Mouse (Mus musculus): ENCODE results near the gene Lad1. TPM values are rescaled to one million over a fixed set of nuclear protein-coding genes. Genes with fewer than 3 reads are reported as not detected.
A peak's percentile ranks its signal among the peaks of the same experiment; 100 is the strongest.

Gene Lad1
- polyA plus RNA-seq, 1 experiment from 2014 or later, result 128 TPM

GRCm38 (mm10) chr1:135812618-135813017 is 5.8 kb upstream of the Lad1 start:
- no peak overlapping the region for H3K4me3 ChIP-seq (ENCODE audit: low read depth, low read length)
- WGBS, result 18% methylated on average over 2 of the region's 2 CpGs
- peak overlapping the region; percentile 17; the same call in 1 of the 2 replicates for H3K4me2 ChIP-seq (replicated peaks; ENCODE audit: low read depth)
- no peaks in the 10 kb centered on the region for H3K36me3 ChIP-seq (ENCODE audit: control insufficient read depth, insufficient read depth, low read length)
- no peaks in the 10 kb centered on the region for H3K27me3 ChIP-seq (ENCODE audit: control insufficient read depth, insufficient read depth, low read length)
- H3K4me1 ChIP-seq (replicated peaks; ENCODE audit: control insufficient read depth, insufficient read depth), result peaks cover 7% of the 10 kb centered on the region; the same call in 1 of the 2 replicates
- H3K9ac ChIP-seq (ENCODE audit: low read length), result no peak overlapping the region
- no peak for TF ChIP-seq CTCF (IDR thresholded peaks at IDR 0.05; ENCODE audit: low read depth)
- no peak for TF ChIP-seq EP300 (optimal IDR thresholded peaks at IDR 0.05)
- H3K9me3 ChIP-seq (ENCODE audit: control insufficient read depth, low read length), result no peaks in the 10 kb centered on the region
- DNase-seq (ENCODE audit: low spot score), result peak; percentile 78
- H3K27ac ChIP-seq (replicated peaks), result peak overlapping the region; percentile 93
- ATAC-seq (ENCODE audit: low FRiP score, low TSS enrichment), result peak; percentile 82

- Histone ChIP-seq H3K36me3 (ENCODE audit: control insufficient read depth, insufficient read depth, low read length) (no peaks in the 10 kb centered on the region), H3K4me2 (replicated peaks; ENCODE audit: low read depth) (peak overlapping the region; percentile 17; the same call in 1 of the 2 replicates), H3K4me1 (replicated peaks; ENCODE audit: control insufficient read depth, insufficient read depth) (peaks cover 7% of the 10 kb centered on the region; the same call in 1 of the 2 replicates), H3K27ac (replicated peaks) (peak overlapping the region; percentile 93), H3K4me3 (ENCODE audit: low read depth, low read length) (no peak overlapping the region), H3K27me3 (ENCODE audit: control insufficient read depth, insufficient read depth, low read length) (peaks cover 4% of the 10 kb centered on the region; the same call in 1 of the 2 replicates), H3K9ac (ENCODE audit: low read length) (no peak overlapping the region), H3K9me3 (ENCODE audit: control insufficient read depth, low read length) (no peaks in the 10 kb centered on the region)
- DNase-seq (ENCODE audit: low spot score) (peak; percentile 56), ATAC-seq (ENCODE audit: low FRiP score, low TSS enrichment) (peak; percentile 31)
- 47% methylated on average over 4 of the region's 4 CpGs for WGBS
- TF ChIP-seq CTCF (IDR thresholded peaks at IDR 0.05; ENCODE audit: low read depth) (no peak), EP300 (optimal IDR thresholded peaks at IDR 0.05) (no peak)
These were observed 5.3 kb upstream of the Lad1 start for GRCm38 (mm10) chr1:135813071-135813470.

GRCm38 (mm10) chr1:135813687-135814395 is 4.6 kb upstream of the Lad1 start:
- no peak overlapping the region for H3K9ac ChIP-seq (ENCODE audit: low read length)
- no peak for ATAC-seq (ENCODE audit: low FRiP score, low TSS enrichment)
- no peaks in the 10 kb centered on the region for H3K36me3 ChIP-seq (ENCODE audit: control insufficient read depth, insufficient read depth, low read length)
- DNase-seq (ENCODE audit: low spot score), result no peak
- H3K4me3 ChIP-seq (ENCODE audit: low read depth, low read length), result no peak overlapping the region
- H3K9me3 ChIP-seq (ENCODE audit: control insufficient read depth, low read length), result no peaks in the 10 kb centered on the region
- TF ChIP-seq EP300 (optimal IDR thresholded peaks at IDR 0.05), result no peak
- no peak for TF ChIP-seq CTCF (IDR thresholded peaks at IDR 0.05; ENCODE audit: low read depth)
- H3K27ac ChIP-seq (replicated peaks), result peak overlapping the region; percentile 93
- peaks cover 5% of the 10 kb centered on the region; the same call in 1 of the 2 replicates for H3K27me3 ChIP-seq (ENCODE audit: control insufficient read depth, insufficient read depth, low read length)
- no peak overlapping the region for H3K4me2 ChIP-seq (replicated peaks; ENCODE audit: low read depth)
- WGBS, result 70% methylated on average over 5 of the region's 5 CpGs
- peaks cover 7% of the 10 kb centered on the region; the same call in 1 of the 2 replicates for H3K4me1 ChIP-seq (replicated peaks; ENCODE audit: control insufficient read depth, insufficient read depth)

GRCm38 (mm10) chr1:135814531-135814930 is 3.9 kb upstream of the Lad1 start:
- Histone ChIP-seq H3K9ac (ENCODE audit: low read length) (no peak overlapping the region), H3K27me3 (ENCODE audit: control insufficient read depth, insufficient read depth, low read length) (peaks cover 5% of the 10 kb centered on the region; the same call in 1 of the 2 replicates), H3K36me3 (ENCODE audit: control insufficient read depth, insufficient read depth, low read length) (no peaks in the 10 kb centered on the region), H3K4me3 (ENCODE audit: low read depth, low read length) (no peak overlapping the region), H3K9me3 (ENCODE audit: control insufficient read depth, low read length) (no peaks in the 10 kb centered on the region), H3K4me1 (replicated peaks; ENCODE audit: control insufficient read depth, insufficient read depth) (peaks cover 7% of the 10 kb centered on the region; the same call in 1 of the 2 replicates), H3K27ac (replicated peaks) (peak overlapping the region; percentile 93), H3K4me2 (replicated peaks; ENCODE audit: low read depth) (no peak overlapping the region)
- DNase-seq (ENCODE audit: low spot score) (no peak), ATAC-seq (ENCODE audit: low FRiP score, low TSS enrichment) (no peak)
- WGBS, result 69% methylated on average over 5 of the region's 5 CpGs
- no peak for TF ChIP-seq EP300 (optimal IDR thresholded peaks at IDR 0.05)
- TF ChIP-seq CTCF (IDR thresholded peaks at IDR 0.05; ENCODE audit: low read depth), result no peak

GRCm38 (mm10) chr1:135817595-135817994 is 803 bp upstream of the Lad1 start:
- ATAC-seq (ENCODE audit: low FRiP score, low TSS enrichment) (no peak), DNase-seq (ENCODE audit: low spot score) (no peak)
- Histone ChIP-seq H3K36me3 (ENCODE audit: control insufficient read depth, insufficient read depth, low read length) (no peaks in the 10 kb centered on the region), H3K27me3 (ENCODE audit: control insufficient read depth, insufficient read depth, low read length) (peaks cover 5% of the 10 kb centered on the region; the same call in 1 of the 2 replicates), H3K4me2 (replicated peaks; ENCODE audit: low read depth) (no peak overlapping the region), H3K27ac (replicated peaks) (no peak overlapping the region), H3K9me3 (ENCODE audit: control insufficient read depth, low read length) (no peaks in the 10 kb centered on the region), H3K4me3 (ENCODE audit: low read depth, low read length) (no peak overlapping the region), H3K4me1 (replicated peaks; ENCODE audit: control insufficient read depth, insufficient read depth) (peaks cover 8% of the 10 kb centered on the region; the same call in 1 of the 2 replicates), H3K9ac (ENCODE audit: low read length) (no peak overlapping the region)
- 53% methylated on average over 4 of the region's 4 CpGs for WGBS
- TF ChIP-seq EP300 (optimal IDR thresholded peaks at IDR 0.05), result no peak
- no peak for TF ChIP-seq CTCF (IDR thresholded peaks at IDR 0.05; ENCODE audit: low read depth)

- peak; percentile 81 for DNase-seq (ENCODE audit: low spot score)
- H3K27ac ChIP-seq (replicated peaks), result peak overlapping the region; percentile 90
- H3K27me3 ChIP-seq (ENCODE audit: control insufficient read depth, insufficient read depth, low read length), result peaks cover 5% of the 10 kb centered on the region; the same call in 1 of the 2 replicates
- peak; percentile 71 for ATAC-seq (ENCODE audit: low FRiP score, low TSS enrichment)
- peak overlapping the region; percentile 87 for H3K4me2 ChIP-seq (replicated peaks; ENCODE audit: low read depth)
- 57% methylated on average over 10 of the region's 10 CpGs for WGBS
- no peaks in the 10 kb centered on the region for H3K9me3 ChIP-seq (ENCODE audit: control insufficient read depth, low read length)
- TF ChIP-seq CTCF (IDR thresholded peaks at IDR 0.05; ENCODE audit: low read depth) (no peak), EP300 (optimal IDR thresholded peaks at IDR 0.05) (no peak)
- H3K4me3 ChIP-seq (ENCODE audit: low read depth, low read length), result peak overlapping the region; percentile 53
- H3K36me3 ChIP-seq (ENCODE audit: control insufficient read depth, insufficient read depth, low read length), result no peaks in the 10 kb centered on the region
- peaks cover 2% of the 10 kb centered on the region for H3K4me1 ChIP-seq (replicated peaks; ENCODE audit: control insufficient read depth, insufficient read depth)
- H3K9ac ChIP-seq (ENCODE audit: low read length), result peak overlapping the region; percentile 69
These were observed 1.7 kb downstream of the Lad1 start for GRCm38 (mm10) chr1:135820071-135820470.
